Mouse (Mus musculus): Measurements from ENCODE around the gene Sprtn. TPM values are rescaled to one million over a fixed set of nuclear protein-coding genes. Genes with fewer than 3 reads are reported as not detected.

The Sprtn gene
- polyA plus RNA-seq, 1 experiment, result 10.2 TPM

DNA sequence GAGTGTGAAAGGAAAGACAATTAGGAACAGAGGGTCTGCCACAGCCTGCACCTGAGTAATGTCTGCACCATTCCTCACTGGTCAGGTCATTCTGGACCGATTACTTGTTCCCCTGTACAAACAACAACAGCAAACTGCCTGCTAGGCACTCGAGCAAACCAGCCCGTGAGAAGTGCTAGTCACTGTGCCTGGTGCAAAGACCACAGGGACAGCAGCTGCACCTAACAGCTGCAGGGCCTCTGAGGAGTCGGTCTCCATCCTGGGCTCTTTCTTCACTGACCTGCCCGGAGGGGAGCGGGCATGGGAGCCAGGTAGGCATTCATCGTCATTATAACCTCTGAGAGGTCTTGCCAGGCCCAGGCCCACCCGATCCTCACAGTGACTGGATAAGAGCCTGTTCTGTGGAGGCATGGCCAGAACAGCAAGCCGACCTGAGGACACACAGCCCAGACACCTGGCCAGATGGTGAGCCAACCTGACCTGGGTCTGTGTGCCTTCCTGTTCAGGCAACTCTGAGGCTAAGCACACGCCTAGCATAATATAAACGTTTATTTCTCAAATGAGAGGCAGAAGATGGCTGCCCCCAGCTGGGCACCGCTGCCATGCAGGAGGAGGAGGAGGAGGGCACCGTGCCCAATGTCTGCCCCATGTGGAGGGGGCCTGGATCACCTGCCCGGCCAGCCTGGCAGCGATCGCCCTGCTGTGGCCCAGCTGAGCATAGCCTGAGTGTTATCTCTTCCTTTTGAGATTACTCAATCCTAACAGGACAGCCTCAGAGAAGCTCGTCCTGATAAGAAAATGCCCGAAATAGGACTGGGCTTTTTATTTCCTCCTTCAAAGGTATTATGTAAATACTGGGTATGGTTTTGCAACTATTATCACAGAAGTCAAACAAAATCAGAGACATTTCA is 23.9 kb downstream of the Sprtn start:
- Histone ChIP-seq H3K27ac (replicated peaks; ENCODE audit: low read depth, low read length) (peak overlapping the region; percentile 87), H3K4me1 (ENCODE audit: control insufficient read depth, insufficient read depth, insufficient read length, low read length) (peaks cover 56% of the 10 kb centered on the region), H3K4me3 (ENCODE audit: insufficient read depth, low read depth, low read length) (peak overlapping the region; percentile 8; the same call in 1 of the 2 replicates)

DNA sequence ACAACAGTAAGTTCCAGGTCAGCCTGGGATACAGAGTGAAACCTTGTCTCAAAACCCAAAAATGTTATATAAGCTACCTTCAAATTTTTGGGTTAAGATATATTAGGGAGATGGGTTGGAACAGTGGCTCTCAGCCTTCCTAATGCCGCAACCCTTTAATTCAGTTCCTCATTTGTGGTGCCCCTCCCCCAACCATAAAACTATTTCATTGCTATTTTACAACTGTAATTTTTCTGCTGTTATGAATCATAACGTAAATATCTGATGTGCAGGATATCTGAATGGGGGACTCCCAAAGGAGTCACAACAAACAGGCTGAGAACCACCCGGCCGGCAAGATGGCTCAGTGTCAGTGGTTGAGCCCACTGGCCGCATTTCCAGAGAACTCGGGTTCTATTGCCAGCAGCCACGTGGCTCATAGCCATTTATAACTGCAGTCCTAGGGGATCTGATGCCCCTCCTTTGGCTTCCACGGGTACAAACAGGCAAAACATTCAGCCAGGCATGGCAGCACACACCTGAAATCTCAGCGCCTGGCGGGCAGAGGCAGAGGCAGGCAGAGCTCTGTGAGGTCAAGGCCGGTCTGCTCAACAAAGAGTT is 24.9 kb downstream of the Sprtn start:
- Histone ChIP-seq H3K27ac (replicated peaks; ENCODE audit: low read depth, low read length) (peak overlapping the region; percentile 98), H3K4me3 (ENCODE audit: insufficient read depth, low read depth, low read length) (no peak overlapping the region), H3K4me1 (ENCODE audit: control insufficient read depth, insufficient read depth, insufficient read length, low read length) (peaks cover 66% of the 10 kb centered on the region)

DNA sequence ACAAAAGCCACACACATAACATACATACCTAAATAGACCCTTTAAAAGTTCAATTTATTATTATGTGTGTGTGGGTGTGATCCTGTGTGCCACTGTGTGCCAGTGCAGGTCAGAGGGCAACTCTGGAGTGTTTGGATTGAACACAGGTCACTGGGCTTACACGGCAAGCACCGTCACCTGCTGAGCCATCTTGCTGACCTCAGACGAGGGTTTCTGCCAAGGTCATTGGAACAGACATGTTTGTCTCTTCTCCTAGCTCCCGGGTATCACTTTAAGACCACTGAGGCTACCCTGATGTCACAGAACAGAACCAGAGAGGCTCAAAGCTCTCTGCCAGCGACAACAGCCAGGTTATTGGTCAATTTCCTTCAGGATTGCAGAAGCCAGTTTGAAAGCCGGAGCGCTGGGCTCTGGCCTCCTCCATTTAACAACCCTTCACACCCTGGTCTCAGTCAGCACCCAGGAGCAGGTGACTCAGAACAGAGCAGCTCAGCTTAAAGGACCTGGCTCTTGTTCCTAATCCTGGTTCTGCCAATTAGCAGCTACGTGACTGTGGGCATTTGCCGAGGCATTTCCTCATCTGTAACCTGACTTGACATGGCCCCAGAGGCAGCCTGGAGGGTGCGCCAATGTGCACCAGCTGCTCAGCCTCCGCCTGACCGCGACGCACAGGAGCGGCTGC is 26.4 kb downstream of the Sprtn start:
- H3K4me1 ChIP-seq (ENCODE audit: control insufficient read depth, insufficient read depth, insufficient read length, low read length), result peaks cover 73% of the 10 kb centered on the region
- no peak overlapping the region for H3K4me3 ChIP-seq (ENCODE audit: insufficient read depth, low read depth, low read length)
- peak overlapping the region; percentile 98 for H3K27ac ChIP-seq (replicated peaks; ENCODE audit: low read depth, low read length)

DNA sequence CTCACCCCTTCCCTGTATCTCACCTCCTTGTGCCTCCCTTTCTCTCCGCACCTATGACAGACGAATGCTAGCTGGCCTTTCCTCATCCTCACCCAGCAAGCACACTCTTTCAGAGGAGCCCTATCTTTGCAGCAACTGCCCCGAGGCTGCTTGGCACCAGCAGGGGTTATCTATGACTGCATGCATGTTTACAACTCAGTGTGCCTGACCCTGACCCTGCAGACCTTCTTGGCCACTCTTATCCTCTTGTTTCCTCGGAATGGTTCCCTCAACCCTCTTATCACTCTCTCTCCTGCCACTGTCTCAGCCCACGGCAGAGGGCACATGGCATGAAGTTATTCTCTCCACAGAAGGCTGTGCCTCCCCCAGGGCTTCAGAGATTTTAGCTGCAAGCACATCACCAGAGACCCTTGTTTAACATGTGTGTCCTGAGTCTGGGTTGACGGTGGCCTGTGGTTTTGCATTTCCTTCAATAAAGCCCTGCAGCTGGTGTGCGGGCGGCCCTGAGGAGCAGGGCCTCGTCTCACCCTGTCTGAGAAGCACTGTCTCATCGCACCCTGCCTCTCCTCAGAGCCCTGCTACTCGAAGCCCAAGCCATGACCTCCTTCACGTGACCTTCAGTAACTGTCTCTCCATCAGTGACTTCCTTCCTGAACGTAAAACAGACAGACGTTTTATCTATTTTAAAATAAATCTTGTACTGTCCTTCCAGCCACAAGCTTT is 28.0 kb downstream of the Sprtn start:
- peaks cover 75% of the 10 kb centered on the region for H3K4me1 ChIP-seq (ENCODE audit: control insufficient read depth, insufficient read depth, insufficient read length, low read length)
- H3K27ac ChIP-seq (replicated peaks; ENCODE audit: low read depth, low read length), result peak overlapping the region; percentile 98
- no peak overlapping the region for H3K4me3 ChIP-seq (ENCODE audit: insufficient read depth, low read depth, low read length)

DNA sequence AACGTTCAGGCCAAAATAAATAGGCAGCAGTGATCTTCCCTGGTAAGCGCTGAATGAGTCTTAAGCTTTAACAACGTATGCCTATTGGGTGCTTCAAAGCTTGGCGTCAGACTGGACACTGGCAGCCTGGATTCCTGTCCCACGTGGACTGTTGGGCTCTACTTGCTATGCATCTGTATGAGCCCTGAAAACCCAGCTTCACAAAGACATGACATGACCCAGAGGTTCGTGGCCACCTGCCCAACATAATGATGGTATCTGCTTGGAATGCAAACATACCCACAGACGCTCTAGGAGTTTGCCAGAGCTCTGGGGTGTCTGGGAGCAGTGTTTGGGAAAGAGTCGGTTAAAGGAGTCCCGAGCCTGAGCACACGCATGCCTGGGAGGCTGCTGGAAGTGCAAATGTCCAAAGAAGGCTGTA is 28.7 kb downstream of the Sprtn start:
- Histone ChIP-seq H3K4me3 (ENCODE audit: insufficient read depth, low read depth, low read length) (no peak overlapping the region), H3K27ac (replicated peaks; ENCODE audit: low read depth, low read length) (peak overlapping the region; percentile 98), H3K4me1 (ENCODE audit: control insufficient read depth, insufficient read depth, insufficient read length, low read length) (peaks cover 72% of the 10 kb centered on the region)

DNA sequence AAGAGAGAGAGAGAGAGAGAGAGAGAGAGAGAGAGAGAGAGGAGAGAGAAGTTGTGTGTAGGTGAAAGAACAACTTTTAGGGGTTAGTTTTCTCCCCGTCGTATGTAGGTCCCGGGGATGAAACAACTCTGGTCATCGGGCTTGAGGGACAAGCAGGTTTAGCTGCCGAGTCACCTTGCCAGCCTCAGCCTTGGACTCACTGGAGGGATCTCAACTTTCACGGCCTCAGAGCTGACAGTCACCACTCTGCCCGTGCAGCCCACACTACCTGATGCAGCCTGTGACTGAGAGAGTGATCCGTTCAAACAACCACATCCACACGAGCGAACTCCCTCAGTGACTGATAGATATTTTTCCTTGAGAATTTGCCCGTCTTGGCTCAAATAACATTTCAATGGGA is 31.3 kb downstream of the Sprtn start:
- H3K4me1 ChIP-seq (ENCODE audit: control insufficient read depth, insufficient read depth, insufficient read length, low read length), result peaks cover 59% of the 10 kb centered on the region
- peak overlapping the region; percentile 82 for H3K27ac ChIP-seq (replicated peaks; ENCODE audit: low read depth, low read length)
- no peak overlapping the region for H3K4me3 ChIP-seq (ENCODE audit: insufficient read depth, low read depth, low read length)

DNA sequence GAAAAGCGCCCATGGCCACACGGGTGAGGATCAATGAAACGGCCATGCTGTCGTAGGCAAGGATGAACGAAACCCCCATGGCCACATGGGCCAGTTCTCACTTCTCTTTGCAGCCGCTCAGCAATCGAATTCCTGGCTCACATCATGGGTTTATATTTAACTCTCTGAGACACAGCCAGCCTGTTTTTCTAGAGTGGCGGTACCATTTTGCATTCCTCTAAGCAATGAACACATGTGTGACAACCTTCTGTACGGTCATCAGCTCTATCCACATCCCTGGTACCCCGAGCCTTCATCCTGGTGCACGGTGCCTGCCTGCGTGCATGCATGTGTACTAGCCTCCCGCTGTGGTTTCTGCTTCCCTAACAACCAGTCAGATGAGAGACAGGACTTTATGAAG is 32.4 kb downstream of the Sprtn start:
- Histone ChIP-seq H3K4me3 (ENCODE audit: insufficient read depth, low read depth, low read length) (no peak overlapping the region), H3K4me1 (ENCODE audit: control insufficient read depth, insufficient read depth, insufficient read length, low read length) (peaks cover 58% of the 10 kb centered on the region), H3K27ac (replicated peaks; ENCODE audit: low read depth, low read length) (peak overlapping the region; percentile 18; the same call in 1 of the 2 replicates)

DNA sequence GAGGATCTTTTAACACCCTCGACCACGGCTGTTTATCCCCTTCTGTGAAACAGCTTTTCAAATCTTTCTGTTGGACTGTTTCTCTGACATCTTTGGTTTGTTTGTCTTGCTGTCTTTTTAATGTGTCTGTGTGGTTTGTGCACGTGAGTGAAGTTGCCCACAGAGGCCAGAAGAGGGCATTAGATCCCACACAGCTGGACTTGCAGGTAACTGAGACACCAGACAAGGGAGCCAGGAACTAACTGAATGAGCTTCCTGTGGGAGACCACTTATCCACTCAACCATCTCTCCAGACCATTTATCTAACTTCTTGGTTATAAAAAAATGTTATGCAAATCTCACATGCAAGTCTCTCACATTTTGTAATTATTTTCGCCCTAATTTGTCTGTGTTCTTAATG is 33.0 kb downstream of the Sprtn start:
- peak overlapping the region; percentile 18; the same call in 1 of the 2 replicates for H3K27ac ChIP-seq (replicated peaks; ENCODE audit: low read depth, low read length)
- peaks cover 59% of the 10 kb centered on the region for H3K4me1 ChIP-seq (ENCODE audit: control insufficient read depth, insufficient read depth, insufficient read length, low read length)
- no peak overlapping the region for H3K4me3 ChIP-seq (ENCODE audit: insufficient read depth, low read depth, low read length)

DNA sequence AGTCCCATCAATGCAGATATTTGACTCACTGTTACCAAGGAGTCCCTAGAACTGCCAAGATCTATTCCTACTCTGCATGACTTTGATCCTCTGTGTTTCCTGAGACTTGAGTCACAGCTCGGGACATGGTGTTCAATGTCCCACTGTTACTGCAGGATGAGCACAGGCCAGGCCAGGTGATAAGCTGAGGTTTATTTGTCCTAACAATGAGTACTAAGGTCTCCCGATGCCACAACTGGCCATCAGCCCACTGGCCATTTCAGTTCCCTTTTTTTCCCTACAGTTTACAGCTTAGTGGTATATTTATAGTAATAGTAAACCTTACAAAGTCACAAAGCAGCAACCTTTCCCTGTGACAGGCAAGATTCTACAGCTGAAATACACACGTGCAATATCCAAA is 34.7 kb downstream of the Sprtn start:
- H3K4me1 ChIP-seq (ENCODE audit: control insufficient read depth, insufficient read depth, insufficient read length, low read length), result peaks cover 53% of the 10 kb centered on the region

DNA sequence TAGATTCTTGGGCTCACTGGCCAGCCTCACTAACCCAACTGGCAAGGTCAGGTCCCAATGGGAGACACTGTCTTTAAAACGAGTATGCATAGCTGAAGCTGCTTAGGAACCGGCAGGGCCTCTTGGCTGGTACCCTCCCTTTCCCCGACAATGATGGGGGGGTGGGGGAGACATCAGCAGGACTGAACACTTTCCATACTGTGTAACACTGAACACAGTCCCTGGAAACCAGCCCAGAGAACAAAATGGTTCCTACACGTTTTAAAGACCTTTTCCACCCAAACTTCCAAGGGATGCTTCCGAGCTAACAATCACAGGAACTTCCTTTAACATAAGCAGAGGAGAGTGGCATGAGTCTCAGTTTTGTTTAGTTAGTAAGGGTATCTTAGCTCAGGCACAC is 37.4 kb downstream of the Sprtn start:
- Histone ChIP-seq H3K27ac (replicated peaks; ENCODE audit: low read depth, low read length) (peak overlapping the region; percentile 19; the same call in 1 of the 2 replicates), H3K4me3 (ENCODE audit: insufficient read depth, low read depth, low read length) (no peak overlapping the region), H3K4me1 (ENCODE audit: control insufficient read depth, insufficient read depth, insufficient read length, low read length) (peaks cover 39% of the 10 kb centered on the region)

More for the DNA sequence above, 34.7 kb downstream of the Sprtn start:
- H3K4me3 ChIP-seq (ENCODE audit: insufficient read depth, low read depth, low read length), result no peak overlapping the region
- H3K27ac ChIP-seq (replicated peaks; ENCODE audit: low read depth, low read length), result peak overlapping the region; percentile 14; the same call in 1 of the 2 replicates

DNA sequence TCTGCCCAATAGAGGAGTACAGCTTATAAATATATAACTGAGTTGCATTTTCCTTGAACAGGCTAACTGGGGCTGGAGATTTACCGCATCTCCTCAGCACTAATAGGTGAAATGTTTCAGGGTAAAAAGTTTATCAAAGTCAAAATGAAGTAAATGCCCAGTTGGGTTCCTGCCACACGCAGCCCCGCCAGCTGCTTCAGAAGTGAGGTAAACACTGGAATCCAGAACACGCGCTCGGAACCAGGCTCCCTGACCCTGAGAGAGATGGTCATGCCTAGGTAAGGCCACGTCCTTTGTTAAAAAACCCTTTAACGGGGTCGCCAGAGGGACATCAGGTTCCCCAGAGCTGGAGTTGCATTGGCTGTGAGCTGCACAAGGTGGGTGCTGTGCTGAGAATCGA is 39.0 kb downstream of the Sprtn start:
- Histone ChIP-seq H3K27ac (replicated peaks; ENCODE audit: low read depth, low read length) (peak overlapping the region; percentile 99), H3K4me1 (ENCODE audit: control insufficient read depth, insufficient read depth, insufficient read length, low read length) (peaks cover 36% of the 10 kb centered on the region), H3K4me3 (ENCODE audit: insufficient read depth, low read depth, low read length) (no peak overlapping the region)

DNA sequence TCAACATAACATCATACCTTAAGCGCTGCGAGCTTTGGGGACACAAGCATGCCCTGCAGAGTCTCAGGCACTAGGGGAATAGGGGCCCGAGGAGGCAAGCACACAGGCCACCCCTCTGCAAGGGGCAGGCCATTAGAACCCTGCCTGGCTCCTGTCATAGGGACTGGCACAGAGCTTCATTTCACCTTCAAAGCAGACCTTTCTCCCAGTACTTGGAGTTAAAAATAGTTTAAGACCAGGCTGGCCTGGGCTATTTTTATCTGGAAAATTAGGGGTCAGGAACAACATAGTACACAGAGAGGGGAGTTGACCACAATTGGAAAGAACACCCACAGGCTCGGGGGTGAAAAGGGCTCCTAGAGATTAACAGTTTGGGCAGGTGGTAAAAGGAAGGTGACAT is 39.6 kb downstream of the Sprtn start:
- no peak overlapping the region for H3K4me3 ChIP-seq (ENCODE audit: insufficient read depth, low read depth, low read length)
- peak overlapping the region; percentile 99 for H3K27ac ChIP-seq (replicated peaks; ENCODE audit: low read depth, low read length)
- peaks cover 35% of the 10 kb centered on the region for H3K4me1 ChIP-seq (ENCODE audit: control insufficient read depth, insufficient read depth, insufficient read length, low read length)

DNA sequence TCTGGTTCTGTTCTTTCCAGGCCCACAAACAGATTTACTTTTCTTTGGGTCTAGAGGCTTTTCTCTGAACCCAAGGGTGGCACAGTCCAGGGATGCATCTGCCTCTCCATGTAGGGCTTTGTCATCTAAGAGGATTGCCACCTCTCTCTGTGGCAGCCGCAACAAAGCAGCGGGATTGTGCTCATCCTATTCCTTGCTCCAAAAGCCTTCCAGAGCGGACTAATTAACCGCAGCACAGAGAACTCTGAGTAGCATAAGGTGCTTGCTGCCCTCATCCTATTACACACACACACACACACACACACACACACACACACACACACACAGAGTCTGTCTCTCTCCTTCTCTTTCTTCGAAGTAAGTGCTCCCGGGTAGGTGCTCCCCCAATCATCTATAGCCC is 46.1 kb downstream of the Sprtn start:
- Histone ChIP-seq H3K4me1 (ENCODE audit: control insufficient read depth, insufficient read depth, insufficient read length, low read length) (peaks cover 19% of the 10 kb centered on the region), H3K4me3 (ENCODE audit: insufficient read depth, low read depth, low read length) (peak overlapping the region; percentile 0; the same call in 1 of the 2 replicates), H3K27ac (replicated peaks; ENCODE audit: low read depth, low read length) (peak overlapping the region; percentile 19; the same call in 1 of the 2 replicates)

DNA sequence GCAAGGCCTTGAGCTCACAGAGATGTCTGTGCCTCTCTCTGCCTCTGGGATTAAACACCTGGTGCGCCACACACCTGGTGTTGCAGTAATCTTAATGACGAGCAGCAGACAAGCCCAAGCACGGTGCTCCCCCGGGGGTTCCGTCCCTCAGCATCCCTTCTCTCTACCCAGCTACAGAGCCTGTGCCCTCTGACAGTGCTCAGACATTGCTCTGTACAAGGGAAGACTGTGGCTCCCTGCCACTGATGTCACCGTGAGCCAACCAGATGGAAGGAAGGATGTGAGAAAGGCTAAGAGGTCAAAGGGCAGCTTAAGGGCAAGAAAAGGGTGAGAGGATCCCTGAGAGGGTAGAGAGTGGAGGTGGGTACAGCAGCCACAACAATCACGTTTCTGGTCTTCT is 46.7 kb downstream of the Sprtn start:
- peaks cover 19% of the 10 kb centered on the region for H3K4me1 ChIP-seq (ENCODE audit: control insufficient read depth, insufficient read depth, insufficient read length, low read length)
- H3K4me3 ChIP-seq (ENCODE audit: insufficient read depth, low read depth, low read length), result peak overlapping the region; percentile 1; the same call in 1 of the 2 replicates
- H3K27ac ChIP-seq (replicated peaks; ENCODE audit: low read depth, low read length), result peak overlapping the region; percentile 77
